Mouse (Mus musculus) small intestine, adult 2 months (tissue): ENCODE results near the gene Ifi35.

Source experiments
- CTCF ChIP-seq: fragments of 200-500 bp; IDR thresholded peaks from 2 replicates; pipeline ENCODE4 v1.5.1; 2012; ENCODE audit warnings: low read depth, mild to moderate bottlenecking, control low read depth, inconsistent platforms, low read length, moderate library complexity, mixed read lengths; ENCODE audit not compliant: insufficient replicate concordance, insufficient read length; ENCODE audit errors: extremely low read depth
- POLR2A ChIP-seq: fragments of 200-500 bp; IDR thresholded peaks from 2 replicates; pipeline ENCODE4 v1.6.1; 2012; ENCODE audit warnings: low read depth, mild to moderate bottlenecking, control low read depth, inconsistent platforms, low read length, moderate library complexity

DNA sequence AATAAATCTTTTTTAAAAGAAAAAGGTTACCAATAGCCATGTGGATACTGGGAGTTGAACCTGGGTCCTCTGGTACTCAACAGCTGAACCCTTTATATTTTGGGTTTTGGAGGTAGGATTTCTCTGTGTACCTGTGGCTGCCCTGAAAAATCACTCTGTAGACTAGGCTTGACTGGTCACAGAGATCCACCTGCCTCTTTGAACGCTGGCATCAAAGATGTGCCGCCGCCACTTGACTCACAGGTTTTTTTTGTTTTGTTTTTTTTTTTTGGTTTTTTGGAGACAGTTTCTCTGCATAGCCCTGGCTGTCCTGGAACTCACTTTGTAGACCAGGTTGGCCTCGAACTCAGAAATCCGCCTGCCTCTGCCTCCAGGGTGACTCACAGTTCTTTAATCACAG is 421 bp upstream of the Ifi35 start:
- TF ChIP-seq CTCF (no peak), POLR2A (no peak)
